Mouse (Mus musculus) testis, postnatal 10 days (tissue): ENCODE data around the gene Plcd3.

Experiments used
- DNase-seq: peaks from one replicate; pipeline ENCODE4 v3.0.0; 2021; ENCODE audit warnings: low spot score

Gene Plcd3

DNA sequence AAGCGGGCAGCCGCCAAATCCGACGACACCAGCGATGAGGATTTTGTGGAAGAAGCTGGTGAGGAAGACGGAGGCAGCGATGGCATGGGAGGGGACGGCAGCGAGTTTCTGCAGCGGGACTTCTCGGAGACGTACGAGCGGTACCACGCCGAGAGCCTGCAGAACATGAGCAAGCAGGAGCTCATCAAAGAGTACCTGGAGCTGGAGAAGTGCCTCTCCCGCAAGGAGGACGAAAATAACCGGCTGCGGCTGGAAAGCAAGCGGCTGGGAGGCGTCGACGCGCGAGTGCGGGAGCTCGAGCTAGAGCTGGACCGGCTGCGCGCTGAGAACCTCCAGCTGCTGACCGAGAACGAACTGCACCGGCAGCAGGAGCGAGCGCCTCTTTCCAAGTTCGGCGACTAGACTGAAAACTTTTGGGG lies 16.1 kb upstream of the Plcd3 start:
- DNase-seq, result no peak

DNA sequence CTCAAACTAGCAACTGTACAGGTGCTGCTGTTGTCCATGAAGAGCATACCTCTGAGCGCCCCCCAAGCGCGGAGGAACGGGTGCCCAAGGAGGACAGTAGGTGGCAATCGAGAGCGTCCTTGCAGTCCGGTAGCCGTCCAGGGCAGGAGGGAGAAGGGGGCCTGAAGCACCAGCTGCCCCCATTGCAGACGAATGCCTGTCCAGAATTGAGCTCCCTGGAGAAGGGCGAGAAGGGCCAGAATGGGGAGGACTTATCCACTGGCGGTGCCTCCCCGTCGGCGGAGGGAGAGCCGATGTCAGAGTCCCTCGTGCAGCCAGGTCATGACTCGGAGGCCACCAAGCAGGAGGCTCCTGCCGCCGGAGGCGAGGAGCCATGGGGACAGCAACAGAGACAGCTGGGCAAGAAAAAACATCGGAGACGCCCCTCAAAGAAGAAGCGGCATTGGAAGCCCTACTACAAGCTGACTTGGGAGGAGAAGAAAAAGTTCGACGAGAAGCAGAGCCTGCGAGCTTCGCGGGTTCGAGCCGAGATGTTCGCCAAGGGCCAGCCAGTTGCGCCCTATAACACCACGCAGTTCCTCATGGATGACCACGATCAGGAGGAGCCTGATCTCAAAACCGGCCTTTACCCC lies 15.6 kb upstream of the Plcd3 start:
- peak; percentile 85 for DNase-seq

GRCm38 (mm10) chr11:103116008-103116818 lies 14.8 kb upstream of the Plcd3 start, which contains the start of gene Hexim1:
TSS of gene Hexim1 (plus strand) at chr11:103116231.
- DNase-seq, result peak; percentile 99

- DNase-seq, result peak; percentile 80
Measured at GRCm38 (mm10) chr11:103115163-103116007, 13.9 kb upstream of the Plcd3 start.

DNA sequence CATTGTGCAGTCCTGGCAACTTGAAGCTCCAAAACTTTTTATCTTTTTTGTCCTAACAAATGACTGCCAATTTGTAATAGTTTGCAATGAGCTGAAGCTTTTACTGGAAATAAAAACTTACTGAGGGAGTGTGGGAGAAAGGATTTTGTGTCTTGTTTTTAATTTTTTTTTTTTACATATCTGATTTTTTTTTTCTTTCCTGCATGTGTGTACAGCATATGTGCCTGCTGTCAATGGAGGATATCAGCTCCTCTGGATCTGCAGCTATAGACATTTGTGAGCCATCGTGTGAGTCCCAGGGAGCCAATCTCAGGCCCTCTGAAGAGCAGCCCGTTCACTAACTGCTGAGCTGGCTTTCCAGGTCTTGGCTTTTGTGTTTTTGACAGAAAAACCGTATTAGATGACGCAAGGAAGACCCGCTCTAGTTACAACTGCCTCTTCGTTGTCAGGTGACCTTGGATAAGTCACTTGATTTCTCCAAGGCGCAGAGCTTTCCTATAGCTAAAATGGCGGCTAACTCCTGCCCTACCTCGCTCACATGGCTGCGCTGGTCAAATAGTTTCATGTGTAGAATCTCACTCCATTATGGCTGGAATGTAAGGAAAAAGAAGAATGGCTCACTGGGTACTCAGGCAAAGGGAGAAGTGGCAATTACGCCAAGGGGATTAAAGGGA lies 12.9 kb upstream of the Plcd3 start:
- DNase-seq, result no peak

DNA sequence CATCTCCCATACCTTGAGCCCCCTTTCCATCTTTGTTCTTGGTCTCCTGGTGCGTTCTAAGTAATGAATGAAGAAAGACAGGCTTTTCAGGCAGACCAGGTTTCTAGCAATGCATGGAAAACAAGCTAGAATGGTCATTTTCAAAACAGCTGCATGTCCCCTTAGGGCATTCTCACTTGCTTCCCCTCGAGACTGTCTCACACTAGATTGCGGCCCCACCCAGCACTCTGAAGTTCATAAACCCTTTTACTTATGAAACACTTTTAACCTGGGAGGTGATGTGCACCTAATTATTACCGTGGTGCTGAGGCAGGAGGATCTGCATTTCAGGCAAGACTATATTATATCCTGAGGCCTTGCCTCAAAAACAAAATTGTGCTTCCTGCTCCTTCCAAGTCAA lies 12.3 kb upstream of the Plcd3 start:
- no peak for DNase-seq

DNA sequence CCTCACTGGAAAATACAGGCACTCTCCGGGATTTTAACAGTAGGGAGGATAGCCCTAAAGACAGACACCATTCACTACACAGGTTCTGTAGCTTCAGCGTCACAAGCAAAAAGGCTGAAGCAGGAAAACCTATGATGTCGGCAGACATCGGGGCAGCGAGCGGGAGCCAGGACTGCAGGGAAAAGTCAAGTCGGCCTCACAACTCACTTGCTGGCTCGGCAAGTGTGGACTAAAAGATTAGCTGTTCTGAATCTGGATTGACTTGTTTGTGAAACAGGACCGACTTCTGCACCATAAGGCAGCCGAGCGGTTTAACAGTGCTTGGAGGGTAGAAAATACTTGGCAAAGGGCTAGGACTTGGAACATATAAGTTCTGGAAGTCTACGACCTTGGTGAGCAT lies 11.5 kb upstream of the Plcd3 start:
- DNase-seq, result no peak

- DNase-seq, result no peak
Measured at GRCm38 (mm10) chr11:103112552-103112912, 11.1 kb upstream of the Plcd3 start.

GRCm38 (mm10) chr11:103111881-103112551 lies 10.6 kb upstream of the Plcd3 start:
- peak; percentile 81 for DNase-seq

DNA sequence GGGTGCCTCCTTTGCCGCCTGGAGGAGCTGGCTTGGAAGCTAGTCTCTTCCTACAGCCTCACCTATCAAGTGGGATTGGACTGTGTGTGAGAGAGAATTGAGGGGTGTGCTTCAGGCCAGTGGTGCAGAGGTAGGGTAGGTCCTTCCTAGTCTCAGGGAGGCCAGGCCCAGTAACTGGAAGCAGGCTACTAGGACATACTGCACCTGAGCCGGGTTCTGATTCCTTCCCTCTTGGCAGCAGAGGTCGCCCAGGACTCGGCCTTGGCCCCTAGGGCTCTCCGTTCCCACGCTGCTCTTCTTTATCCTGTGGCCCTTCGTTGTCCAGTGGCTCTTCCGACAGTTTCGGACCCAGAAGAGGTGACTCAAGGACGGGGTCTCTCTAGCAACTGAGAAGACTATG lies 9.8 kb upstream of the Plcd3 start:
- DNase-seq, result no peak

DNA sequence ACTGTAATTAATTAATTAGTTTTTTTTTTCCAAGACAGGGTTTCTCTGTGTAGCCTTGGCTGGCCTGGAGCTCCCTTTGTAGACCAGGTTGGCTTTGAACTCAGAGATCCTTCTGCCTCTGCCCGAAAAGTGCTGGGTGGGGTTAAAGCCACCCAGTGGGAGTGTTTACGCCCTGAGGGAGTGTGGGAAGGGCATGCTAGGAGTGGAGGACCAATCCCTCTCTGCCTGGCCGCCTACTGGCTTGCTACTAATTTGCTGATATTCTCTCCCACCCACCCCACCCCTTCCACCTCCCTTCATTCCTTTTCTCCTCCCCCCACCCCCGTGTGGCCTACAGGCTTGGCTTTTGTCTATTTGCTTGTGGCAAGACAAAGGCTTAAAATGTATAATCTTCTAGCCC lies 4.9 kb upstream of the Plcd3 start:
- no peak for DNase-seq

- DNase-seq, result no peak
Measured at GRCm38 (mm10) chr11:103105810-103106209, 4.4 kb upstream of the Plcd3 start.

DNA sequence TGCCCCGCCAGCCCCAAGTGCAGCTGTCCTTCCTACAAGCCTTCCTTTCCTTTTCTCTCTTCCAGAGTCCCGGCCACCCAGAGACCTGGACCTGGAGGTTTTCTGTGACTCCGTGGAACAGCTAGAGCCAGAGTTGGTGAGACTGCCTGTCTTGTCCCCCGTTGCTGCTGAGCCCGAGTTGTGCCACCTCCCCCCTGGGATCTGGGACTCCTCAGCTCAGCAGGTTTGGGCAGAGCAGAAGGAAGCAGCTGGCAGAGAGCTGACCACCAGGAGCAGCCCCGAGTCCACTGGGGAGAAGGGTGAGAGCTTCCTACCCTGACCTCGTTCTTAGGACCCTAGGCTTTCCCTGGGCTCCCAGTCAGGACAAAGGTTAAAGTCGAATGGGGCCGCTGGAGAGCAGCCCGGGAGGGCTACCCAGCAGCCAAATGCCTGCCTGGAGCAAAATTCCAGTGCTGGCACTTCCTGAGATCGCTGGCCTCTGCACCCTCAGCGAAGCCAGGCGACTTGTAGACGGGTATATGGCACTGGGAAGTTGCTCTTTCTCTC lies 3.8 kb upstream of the Plcd3 start:
- DNase-seq, result no peak

DNA sequence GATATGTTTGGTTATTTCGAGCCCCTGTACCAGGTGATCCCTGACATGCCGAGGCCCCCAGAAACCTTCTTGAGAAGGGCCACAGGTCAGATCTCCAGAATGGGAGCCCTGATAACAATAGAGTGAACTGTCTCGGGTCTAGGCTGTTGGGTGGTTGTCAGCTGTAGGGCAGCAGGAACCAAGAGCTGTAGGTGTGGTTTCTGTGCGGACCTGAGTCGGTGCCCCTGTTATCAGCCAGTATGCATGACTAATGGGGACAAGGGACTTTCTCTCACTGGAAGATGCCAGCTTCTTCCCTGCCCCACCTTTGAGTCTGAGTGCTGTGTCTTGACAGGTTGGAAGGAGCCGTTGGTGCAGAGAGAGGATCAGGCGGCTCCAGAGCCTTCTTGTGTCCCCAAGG lies 3.0 kb upstream of the Plcd3 start:
- no peak for DNase-seq

GRCm38 (mm10) chr11:103103621-103104020 lies 2.2 kb upstream of the Plcd3 start:
- DNase-seq, result no peak

DNA sequence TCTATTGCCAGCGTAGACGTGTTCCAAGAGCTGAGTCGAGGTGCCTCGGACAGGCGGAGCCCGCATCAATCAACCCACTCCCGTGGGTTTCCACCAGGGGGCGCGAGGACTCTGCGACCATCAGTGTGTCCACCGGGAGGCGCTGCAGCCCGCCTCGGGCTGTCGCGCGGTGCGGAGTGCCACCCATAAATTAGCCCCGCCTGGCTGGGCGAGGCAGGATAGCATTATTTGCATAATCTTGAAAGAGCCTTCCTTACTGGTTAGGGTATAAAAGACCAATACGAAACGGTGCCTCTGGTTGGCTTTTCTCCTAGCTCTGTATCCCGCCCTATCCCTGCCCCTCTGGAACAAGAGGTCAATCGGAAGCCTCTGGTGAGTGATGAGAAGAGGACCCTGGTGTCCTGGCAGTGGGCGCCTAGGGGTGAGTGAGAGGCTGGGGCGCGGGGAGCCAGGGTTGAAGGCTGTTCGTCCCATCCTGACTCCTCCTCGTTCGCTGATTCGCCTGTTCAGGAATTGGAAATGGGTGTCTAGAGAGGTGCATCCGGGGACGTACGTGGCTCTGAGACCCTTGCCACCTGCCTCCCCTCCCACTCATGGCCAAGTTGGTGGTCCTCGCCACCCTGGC lies 1.4 kb upstream of the Plcd3 start:
- peak; percentile 98 for DNase-seq

GRCm38 (mm10) chr11:103101866-103102501 lies 526 bp upstream of the Plcd3 start:
- DNase-seq, result peak; percentile 86

DNA sequence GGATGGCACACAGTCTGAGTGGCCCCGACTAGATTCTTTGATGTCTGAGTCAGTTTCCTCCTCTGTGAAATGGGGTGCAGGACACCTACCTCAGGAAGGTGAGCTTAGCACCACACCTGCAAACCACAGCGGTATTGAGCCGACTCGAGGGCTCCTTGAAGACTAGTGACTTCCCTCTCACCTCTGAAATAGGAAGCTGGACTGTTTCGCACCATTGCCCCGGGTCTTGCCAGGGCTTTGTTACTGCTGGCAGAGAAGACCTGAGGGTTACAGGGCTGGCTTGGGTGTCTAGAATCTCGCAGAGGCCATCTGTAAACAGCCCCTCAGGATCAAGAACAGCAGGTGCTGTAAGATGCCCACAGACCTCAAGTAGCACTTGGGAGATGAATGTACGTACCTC lies 1.1 kb downstream of the Plcd3 start:
- peak; percentile 40 for DNase-seq

- no peak for DNase-seq
Measured at GRCm38 (mm10) chr11:103099352-103099940, 2.0 kb downstream of the Plcd3 start.
